Mouse (Mus musculus): ENCODE measurements around the gene Nfib.

Gene Nfib

DNA sequence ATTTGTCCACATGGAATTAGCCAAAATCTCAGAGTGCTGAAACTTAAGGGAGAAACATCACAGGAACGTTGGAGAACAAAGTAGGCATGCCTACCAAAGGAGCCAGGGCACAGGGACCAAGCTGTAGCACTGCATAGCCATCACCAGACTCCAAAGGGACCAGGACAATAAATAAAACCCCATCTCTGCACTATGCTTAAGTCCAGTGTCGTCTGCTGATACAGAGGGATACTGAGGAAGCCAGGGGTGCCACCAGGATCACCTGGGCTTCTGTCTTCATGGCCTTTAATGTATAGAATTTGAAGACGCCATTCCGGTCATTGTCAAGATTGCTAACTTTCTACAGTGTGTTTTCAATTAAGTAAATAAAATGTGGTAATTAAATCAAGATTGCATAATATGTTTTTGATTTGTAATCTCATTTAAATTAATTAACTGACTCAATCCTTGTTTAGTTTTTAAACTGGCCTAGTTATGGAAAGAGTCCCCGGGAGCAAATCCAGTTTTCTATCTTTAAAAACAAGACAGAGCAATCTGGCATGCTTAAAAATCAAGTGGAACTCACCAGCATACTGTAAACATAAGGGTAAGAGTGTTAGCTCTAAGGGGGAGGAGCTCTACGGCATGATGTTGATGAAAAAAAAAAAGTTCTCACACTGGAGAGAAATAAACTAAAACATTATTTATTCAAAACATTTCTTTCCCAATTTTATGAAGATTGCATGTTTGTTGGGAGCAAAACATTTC, 313.7 kb downstream of the Nfib start:
- no peak for DNase-seq (ENCODE audit: low read depth)

DNA sequence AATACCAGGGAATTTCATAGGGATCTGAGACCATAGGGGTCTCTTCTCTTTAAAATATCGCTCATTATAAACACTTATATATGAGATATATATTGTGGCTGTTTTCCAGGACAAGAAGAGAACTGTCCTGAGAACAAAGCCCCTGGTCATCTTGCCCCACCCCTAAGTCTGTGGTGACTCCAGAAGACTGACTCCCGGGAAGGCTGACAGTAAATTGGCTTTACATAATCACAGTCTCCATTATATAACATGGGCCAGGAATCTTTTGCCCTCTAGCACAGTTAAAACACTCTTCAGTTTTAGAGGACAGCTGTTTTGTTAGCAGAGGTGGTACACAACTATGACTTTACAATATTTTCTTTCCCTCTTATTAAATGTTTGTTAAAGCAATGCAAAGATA, 315.0 kb downstream of the Nfib start:
- no peak for DNase-seq (ENCODE audit: low read depth)

DNA sequence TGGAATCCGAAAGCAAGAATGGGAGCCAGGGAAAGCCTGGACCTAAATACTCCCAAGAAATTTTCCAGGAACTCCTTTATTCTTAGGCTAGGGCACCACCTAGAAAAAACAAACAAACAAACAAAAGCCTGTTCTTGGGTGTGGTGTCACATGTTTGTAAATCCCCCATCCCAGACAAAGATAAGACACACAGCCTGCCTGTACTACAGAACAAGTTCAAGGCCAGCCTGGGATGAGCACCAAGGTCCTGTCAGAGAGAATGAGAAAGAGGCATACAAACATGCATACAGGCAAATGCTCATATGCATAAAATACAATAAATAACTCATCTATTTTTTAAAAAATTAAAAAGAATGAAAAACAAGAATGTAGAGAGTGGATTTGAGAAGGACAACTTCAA, 315.7 kb downstream of the Nfib start:
- no peak for DNase-seq (ENCODE audit: low read depth)

DNA sequence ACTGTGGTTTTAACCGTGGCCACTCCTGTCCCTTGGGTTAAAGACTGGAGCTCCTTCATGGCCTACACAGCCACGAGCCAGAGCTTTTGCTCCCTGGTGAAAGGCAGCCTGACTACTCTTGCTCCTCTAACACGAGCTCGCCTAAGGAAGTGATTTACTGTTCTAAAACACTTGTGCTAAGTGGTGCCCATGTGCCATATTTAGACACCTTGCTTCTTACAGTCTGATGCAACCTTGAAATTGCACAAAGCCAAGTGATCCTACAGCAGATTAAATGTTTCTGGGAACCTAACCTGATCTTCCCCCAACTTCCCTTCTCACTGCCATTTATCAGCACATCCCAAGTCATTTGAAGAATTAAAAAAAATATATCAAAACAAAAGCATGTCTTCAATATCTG, 317.9 kb downstream of the Nfib start:
- DNase-seq (ENCODE audit: low read depth) = no peak

DNA sequence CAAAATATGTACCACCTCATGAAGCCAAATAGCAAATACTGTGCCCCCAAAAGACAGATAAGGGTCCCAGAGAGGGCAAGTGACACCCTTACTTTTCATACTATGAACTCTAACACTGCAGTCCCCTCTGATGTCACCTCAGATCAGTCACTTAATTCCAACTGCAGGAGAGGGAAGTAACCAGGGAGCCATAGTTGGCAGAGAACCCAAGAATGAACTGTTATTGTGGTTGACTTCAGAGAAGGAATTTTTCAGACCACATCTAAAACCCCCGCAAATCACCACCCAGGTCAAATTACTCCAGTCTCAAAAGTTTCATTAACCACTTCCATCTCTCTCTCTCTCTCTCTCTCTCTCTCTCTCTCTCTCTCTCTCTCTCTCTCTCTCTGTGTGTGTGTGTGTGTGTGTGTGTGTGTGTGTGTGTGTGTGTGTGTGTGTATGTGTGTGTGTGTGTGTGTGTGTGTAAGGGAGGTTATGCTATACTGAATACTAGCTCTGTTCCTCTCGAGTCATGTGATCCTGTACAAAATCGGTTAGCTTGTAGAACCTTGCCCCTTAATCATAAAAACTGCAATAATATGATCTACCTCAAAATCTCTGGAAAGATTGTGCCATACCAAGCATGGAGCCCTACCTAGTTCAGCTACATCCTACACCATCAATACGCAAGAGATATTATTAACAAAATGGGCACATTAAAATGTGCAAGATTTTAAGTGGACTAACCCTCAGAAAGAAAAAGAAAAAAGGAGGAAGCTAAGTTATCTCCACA, 319.1 kb downstream of the Nfib start:
- DNase-seq (ENCODE audit: low read depth) = peak; percentile 79

DNA sequence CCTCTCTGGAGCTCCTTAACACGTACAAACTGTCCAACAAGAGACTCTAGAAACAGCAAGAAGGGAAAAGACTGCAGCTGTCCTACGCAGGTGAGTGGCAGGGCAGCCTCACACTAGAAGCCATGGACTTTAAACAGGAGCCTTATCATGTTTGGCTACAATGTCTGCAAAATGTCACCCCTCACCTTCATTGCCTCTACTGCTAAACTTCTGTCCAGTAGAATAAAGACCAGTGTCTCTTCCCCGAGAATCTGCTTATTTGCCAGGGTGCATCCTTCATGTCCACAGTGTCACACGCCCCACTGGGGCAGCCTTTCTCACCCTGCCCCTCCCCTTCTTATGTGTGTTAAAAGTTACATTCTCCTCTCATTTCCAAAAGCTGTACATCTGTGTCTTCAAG, 319.9 kb downstream of the Nfib start:
- no peak for DNase-seq (ENCODE audit: low read depth)

DNA sequence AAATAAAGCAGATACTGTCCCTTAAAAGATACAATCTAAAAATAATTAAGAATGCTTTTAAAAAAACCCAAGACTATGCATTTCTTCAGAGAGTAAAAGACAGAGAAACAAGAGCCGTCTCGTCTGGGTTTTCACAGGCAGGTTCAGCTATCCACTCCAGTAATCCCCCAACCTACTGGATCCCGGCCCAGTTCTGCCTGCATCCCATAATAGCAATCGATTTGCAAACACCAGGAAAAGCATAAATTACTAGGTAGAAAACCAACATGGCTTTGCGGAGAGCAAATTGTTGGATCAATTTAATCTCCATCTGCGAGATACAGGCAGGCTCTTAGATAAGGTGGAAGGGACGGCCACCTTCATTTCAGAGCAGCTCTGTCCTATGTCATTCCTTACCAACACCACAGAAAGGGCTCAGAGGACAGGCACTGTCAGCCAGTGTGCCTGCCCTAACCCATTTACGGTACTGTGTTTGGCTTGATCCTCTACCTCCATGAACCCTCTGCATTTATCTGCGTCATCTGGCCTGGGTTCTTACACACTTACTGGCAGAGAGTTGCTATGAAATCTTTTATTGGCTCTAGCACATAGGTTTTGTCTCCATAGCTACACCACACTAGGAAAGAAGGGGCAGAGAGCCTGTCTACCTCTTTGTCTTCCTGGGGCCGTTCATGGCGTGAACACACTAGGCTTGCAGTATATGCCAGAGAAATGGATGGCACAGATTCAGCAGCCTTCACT, 321.4 kb downstream of the Nfib start:
- no peak for DNase-seq (ENCODE audit: low read depth)

DNA sequence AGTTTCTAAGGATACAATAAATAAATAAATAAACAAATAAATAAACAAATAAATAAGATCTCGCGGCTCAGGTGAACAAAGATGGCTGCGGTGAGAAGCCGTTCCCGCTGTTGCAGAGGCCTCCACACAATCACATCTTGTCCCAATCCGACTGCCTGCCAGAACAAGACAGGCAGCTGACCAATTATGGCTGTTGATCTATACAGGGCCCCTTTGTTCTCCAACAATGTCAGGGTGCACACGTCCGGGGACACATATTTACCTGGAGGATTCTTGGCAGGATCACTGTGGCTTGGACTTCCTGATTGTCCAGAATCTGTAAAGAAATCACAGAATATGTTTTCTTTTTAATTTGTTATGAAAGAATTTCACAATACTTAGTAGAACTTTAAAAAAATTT, 322.2 kb downstream of the Nfib start:
- no peak for DNase-seq (ENCODE audit: low read depth)

DNA sequence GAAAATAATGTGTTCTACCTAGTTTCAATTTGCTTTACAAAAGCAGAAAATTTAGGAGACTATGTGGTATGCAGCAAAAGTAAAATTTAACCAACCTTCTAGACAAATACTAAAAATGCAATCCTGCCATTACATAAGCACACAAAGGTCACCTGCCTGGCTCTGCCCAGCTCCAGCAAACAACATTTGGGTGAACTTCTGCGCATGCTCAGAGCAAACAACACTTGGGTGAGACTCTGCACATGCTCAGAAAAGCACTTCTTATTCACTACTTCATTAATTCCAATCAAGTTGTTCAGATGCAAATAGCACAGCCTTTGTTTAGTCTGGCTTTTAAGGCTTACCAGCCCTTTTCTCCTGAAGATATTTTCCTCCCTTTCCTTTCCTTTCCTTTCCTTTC, 323.8 kb downstream of the Nfib start:
- no peak for DNase-seq (ENCODE audit: low read depth)

DNA sequence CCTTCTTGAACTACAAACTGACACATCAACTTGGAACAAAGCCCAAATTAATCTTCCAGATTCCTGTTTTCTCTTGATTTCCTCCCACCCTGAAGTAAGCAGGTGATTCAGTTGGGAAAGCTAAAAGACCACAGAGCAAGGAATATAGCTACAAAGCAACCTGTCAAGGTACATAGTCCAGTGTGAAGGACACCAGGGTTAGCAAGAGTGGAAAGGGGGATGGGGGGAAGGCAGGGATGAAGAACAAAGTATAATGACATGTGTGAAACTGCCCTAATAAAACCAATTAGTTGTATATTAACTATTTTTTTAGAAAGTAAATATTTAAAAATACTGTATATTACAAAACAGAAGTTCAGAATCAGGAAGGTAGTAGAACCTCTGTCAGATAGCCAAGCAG, 325.0 kb downstream of the Nfib start:
- DNase-seq (ENCODE audit: low read depth) = no peak

DNA sequence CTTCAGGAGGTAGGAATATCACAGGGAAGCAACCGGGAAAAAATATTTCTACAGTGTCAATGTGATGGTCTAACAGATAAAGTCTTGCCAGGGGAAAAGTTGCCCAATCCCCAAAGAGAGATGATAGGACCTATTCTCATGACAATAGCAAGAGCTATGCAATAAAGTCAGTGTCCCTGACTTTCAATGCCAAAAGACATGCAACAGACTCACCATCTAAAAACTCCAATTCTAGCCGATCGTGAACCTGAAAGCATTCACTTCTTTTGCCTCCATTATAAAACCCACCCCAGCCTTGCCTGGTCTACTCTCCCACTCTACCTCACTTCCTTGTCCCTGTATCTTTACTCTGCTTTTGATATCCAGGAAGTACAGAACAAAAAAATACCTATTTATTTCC, 327.5 kb downstream of the Nfib start:
- DNase-seq (ENCODE audit: low read depth) = no peak

DNA sequence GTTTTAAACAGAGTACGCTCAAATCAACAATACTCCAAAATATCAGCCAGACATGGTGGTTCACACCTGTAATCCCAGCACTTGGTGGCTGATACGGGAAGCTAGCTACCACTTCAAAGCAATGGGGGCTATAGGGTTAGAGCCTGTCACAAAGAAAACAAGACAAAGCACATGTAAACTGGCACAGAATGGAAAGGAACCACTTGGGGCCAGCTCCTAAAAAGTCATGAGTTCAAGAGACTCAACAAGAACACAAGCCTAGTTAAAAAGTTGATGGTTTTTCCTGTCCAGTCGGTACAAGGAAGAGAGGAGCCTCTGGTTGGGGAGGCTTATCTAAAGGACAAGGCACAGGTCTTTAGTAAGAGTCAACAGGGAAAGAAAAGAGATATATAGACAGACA, 327.9 kb downstream of the Nfib start:
- no peak for DNase-seq (ENCODE audit: low read depth)

DNA sequence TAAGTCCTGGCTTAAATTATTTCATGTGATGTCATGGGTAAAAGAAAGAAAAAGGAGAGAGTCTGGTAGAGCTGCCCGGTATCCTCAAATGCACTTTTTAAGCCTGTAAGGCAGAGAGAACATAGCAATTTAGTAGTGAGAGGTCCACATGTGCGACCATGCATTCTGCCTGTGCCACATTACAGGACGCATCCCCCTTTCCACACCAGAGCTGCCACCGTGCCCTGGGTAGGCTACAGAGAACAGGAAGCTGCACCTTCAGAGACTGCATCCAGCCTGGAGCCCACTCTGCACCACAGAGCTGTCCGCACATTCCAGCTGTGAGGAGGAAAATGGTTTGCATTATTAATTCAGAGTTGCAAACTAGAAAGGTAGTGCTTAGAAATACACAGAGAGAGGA, 331.0 kb downstream of the Nfib start:
- no peak for DNase-seq (ENCODE audit: low read depth)

DNA sequence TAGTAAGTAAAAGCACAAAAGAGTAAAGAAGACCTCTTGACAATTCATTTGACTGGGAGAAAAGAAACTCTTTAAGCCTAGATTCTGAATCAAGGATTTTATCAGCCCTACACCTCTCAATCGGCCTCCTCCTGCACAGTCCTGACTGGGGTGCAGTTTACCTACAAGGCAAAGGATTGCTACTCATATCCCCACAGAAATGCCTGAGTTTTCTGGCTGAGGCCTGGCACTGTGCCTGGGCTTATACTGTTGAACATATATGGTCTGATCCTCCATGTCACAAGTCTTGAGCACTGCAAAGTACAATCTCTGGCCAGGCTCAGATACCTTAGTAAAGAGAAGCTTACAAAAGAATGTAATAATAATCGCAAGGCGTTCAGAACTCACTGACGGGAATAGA, 333.3 kb downstream of the Nfib start:
- DNase-seq (ENCODE audit: low read depth) = peak; percentile 43

DNA sequence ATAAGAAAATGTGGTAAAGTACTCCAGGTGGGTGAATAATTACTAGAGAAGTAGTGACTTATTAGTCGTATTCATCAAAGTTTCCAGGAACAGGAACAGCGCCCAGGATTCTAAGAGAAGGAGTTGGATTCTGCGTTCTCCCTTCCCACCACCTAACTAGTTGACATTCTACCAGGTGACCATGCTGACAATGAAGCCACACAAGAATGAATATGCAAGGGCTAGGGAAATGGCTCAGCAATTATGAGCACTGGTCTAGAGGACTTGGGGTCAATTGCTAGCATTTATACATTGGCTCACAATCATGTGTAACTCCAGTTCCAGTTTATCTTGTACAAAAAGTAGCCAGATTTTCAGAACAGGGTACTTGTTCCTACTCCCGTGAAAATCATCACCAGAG, 334.1 kb downstream of the Nfib start:
- no peak for DNase-seq (ENCODE audit: low read depth)

DNA sequence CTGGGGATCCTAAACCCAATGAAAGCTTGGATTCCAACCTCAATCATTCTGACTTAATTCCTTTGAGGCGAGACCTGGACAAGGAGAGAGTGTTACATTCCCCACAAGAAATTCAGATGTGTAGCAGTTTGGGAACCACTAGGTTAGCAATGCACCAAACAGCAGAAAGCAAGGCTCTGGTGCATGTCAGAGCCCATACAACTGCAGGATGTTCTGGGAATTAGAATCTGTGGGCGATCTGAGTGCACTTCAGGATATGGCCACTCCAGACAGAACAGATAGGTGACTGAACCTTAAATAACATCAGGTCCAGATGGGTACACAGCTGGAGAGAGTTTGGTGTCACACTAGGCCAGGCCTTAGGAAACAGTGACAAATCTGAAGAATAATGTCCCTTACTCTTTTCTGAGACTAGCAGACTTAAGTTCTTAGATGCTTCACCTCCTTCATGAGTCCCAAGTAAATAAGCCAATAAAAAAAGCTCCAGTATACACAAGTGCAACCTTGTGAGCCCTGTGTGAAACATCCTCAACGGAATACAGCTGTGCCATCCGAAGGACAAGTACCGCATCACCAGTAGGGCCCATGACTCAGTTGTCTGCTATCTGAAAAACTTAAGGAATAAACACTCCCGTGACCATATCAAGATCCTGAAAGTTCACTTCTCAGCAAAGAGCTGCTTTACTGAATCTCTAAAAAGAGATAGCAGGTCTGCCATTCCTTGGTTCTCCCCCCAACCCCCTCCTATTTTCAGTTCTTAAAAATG, 336.4 kb downstream of the Nfib start:
- peak; percentile 55 for DNase-seq (ENCODE audit: low read depth)

DNA sequence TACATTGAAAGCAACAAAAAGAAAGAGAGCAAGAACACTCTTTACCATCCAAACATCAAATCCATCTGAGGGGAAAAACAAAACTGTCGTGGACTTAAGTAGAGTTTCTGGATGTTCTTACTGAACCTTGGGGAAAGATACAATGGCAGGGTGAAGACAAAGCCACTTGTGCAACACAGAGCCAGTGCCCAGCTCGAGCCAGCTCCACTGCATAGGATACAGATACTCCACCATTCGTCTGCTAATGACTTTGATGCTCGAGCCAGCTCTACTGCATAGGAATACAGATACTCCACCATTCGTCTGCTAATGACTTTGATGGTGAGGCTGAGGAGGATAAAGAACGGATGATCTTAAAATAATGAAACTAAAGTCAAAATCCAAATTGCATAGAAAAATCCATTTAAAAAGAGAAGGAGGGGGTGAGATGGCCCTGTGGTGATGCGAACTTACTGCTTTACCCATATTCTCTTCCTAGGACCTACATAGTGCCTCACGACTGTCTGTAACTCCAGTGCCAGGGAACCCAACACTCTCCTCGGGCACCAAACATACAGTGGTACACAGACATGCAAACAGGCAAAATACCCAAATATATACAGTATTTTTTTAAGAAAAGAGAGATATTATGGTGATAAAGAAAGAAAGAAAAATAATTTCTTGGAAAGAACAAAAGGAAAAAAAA, 337.3 kb downstream of the Nfib start:
- no peak for DNase-seq (ENCODE audit: low read depth)

DNA sequence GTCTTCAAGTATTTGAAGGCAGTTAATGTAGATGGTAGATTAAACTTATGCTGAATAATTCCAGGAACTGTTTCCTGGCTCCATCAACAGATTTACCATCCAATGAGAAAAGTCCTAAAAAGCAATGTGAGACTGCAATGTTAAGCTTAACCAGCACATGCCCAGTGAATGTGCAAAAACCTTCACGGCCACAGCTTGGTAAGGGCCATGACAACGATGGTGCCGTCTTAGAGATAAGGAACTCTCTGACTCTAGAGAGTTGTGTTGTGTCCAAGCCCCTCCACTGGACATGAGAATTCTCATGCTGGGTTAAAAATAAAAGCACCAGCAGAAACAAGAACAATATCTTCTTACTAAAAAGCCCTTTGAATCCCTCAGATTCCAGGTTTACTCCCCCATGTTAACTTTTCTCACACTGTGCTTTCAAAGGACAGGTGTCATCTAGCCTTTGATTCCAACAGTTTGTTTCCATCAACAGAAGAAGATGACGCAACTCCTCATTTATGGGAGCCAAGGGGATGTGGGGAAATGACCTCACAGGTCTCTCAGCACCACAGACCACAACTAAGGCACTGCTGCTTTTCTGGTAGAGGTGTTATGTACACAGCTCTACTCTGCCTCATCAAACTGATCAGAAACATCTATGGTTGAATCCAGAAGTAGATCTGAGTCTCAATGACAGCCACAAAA, 340.7 kb downstream of the Nfib start:
- DNase-seq (ENCODE audit: low read depth) = no peak

DNA sequence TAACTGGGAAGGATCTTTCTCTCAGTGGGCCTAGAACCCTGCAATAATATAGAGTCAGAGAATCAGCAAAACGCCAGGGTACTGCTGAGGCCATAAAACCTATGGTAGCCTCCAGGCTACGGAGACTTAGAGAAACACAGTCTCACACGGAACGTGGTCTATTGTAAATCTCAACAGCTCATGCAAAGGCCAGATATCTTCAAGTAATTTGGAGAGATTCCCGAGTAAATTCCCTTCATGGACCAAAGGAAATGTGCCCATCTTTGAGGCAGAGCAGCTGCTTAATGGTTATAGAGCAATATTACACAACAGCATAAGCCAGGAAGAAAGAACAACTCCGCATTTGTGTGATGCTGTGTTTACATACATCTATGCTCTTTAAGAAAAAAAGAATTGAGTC, 341.6 kb downstream of the Nfib start:
- no peak for DNase-seq (ENCODE audit: low read depth)

DNA sequence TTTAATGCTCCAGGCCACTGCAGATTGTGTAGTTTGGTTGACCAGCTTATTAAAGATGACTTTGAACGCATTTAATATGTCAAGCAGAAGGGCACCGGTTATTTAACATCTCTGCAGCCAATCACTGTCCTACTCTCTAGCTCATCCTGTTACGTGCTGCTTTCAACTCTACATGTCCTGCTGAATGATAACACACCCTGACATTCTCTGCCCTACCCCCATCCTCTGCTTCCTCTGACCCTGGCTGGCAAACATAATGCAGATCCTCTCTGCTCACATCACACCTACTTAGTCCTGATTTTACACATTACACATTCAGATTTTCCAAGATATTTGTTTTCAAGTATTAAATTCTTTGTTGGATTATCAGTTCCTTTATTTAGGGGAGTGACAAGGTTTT, 343.3 kb downstream of the Nfib start:
- DNase-seq (ENCODE audit: low read depth) = no peak

DNA sequence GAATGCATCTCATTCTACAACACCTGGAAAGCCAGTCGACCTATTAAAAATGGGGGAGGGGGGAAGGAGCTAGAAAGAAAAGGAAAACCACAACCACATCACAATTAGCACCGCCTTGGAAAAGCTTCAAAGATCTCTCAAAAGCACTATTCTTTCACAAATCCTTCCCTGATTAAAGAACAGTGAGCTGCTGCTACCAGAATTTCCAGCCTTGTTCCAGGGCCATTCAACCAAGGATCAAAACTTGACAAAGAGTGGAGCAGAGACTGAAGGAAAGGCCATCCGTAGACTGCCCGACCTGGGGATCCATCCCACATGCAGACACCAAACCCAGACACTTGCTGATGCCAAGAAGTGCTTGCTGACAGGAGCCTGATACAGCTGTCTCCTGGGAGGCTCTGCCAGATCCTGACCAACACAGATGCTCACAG, 345.5 kb downstream of the Nfib start:
- no peak for DNase-seq (ENCODE audit: low read depth)
